Mouse (Mus musculus) kidney, adult 2 months (tissue): ENCODE results near the gene Phkb.

ENCODE experiments used
- CTCF ChIP-seq: fragments of 200-500 bp; conservative IDR thresholded peaks from 2 replicates; pipeline ENCODE4 v1.5.1; 2011; ENCODE audit warnings: low read depth, mild to moderate bottlenecking, control low read depth, low read length, moderate library complexity, mixed read lengths; ENCODE audit not compliant: insufficient read depth, insufficient read length
- POLR2A ChIP-seq: fragments of 200-500 bp; IDR thresholded peaks from one replicate; pipeline ENCODE4 v1.6.1; 2011; ENCODE audit warnings: low read depth, low read length, control low read depth

GRCm38 (mm10) chr8:85801408-85801807 is 39.4 kb upstream of the Phkb start:
- no peak for TF ChIP-seq POLR2A
- TF ChIP-seq CTCF = no peak
